Mouse (Mus musculus) brain, embryonic 14.5 days (tissue): ENCODE data around the gene Slc17a1.

Experiments
- CTCF ChIP-seq: fragments of 200-500 bp; IDR thresholded peaks from 2 replicates; pipeline ENCODE4 v1.5.1; 2012; ENCODE audit warnings: inconsistent platforms, mild to moderate bottlenecking, moderate library complexity, borderline replicate concordance; ENCODE audit not compliant: insufficient read depth, insufficient read length; ENCODE audit errors: extremely low read depth
- POLR2A ChIP-seq: fragments of 200-500 bp; IDR thresholded peaks from 2 replicates; pipeline ENCODE4 v1.6.1; 2012; ENCODE audit warnings: mild to moderate bottlenecking, inconsistent platforms, borderline replicate concordance; ENCODE audit not compliant: poor library complexity, insufficient read depth, insufficient read length, severe bottlenecking; ENCODE audit errors: extremely low read depth

DNA sequence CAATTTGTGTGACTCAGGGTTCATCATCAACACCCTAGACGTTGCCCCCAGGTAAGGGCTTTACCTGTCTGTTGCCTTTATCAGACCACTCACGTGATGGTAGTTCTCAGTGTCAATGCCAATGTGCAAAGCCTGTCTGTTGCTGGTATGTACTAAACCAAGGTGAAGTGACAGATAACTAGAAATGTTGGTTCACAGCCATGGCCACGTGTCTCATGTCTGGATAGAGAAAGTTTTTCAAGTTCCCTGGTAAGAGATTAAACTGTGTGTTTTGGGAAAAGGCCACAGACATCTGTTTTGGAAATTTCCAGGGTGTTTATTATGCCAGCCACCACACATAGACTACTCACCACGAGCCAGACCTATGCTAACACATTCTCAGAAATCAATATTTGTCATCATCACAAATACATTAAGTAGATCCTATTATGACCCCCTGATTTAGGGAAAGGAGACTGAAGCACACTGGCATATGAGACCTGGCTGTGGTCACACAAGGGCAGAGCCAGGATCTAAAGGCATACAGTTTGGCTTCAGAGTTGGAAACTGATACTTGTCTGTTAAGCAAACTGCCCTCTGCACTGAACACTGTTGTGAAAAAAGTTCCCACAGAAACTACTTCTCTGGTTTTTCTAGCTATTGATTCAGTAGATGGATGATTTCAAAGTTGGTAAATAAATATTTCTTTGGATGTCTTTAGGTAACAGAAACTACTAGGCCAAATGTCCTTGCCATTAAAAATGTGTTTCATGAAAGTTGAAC, 47.2 kb upstream of the Slc17a1 start:
- TF ChIP-seq CTCF (no peak), POLR2A (no peak)
